Mouse (Mus musculus) adrenal gland, adult 8-10 months (tissue): Measurements from ENCODE around the gene Agap3. TPM values are rescaled to one million over a fixed set of nuclear protein-coding genes. Genes with fewer than 3 reads are reported as not detected.

ENCODE experiments used
- DNase-seq: peaks from one replicate; pipeline ENCODE4 v3.0.0; 2022
- total RNA-seq, 4 experiments: library from RNA; stranded (reverse); gene quantifications; 2 replicates each; pipeline ENCODE4 v1.2.4; 2022

The Agap3 gene
- total RNA-seq, 4 experiments from 2014 or later: 86.3 to 117 (median 102) TPM

- peak; percentile 85 for DNase-seq
These were observed 23.7 kb downstream of the Agap3 start for GRCm38 (mm10) chr5:24475476-24476241.

- no peak for DNase-seq
These were observed 25.9 kb downstream of the Agap3 start for GRCm38 (mm10) chr5:24477909-24478308.

DNA sequence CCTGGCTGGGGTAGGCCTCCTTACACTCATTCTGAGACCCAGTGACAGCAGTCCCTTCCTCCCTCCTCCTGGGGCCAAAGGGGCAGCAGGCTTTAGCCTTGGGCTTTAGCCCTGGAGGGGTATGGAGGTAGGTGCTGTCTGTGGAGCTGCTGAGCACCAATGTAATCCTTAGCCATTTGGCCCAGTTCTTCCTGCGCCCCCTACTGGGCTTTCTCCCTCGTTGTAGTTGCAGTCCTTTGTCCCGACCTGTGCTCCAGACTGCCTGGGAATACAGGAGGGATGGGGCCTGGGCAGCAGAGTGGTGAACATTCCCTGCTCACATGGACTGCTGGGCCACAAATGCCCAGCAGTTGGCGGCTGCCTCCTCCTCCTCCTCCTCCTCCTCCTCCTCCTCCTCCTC, 29.7 kb downstream of the Agap3 start:
- peak; percentile 42 for DNase-seq

- no peak for DNase-seq
These were observed 30.5 kb downstream of the Agap3 start for GRCm38 (mm10) chr5:24482247-24483079.

- DNase-seq: peak; percentile 42
These were observed 31.3 kb downstream of the Agap3 start for GRCm38 (mm10) chr5:24483326-24483725.

GRCm38 (mm10) chr5:24484963-24485362, 33.0 kb downstream of the Agap3 start:
- DNase-seq: no peak

- DNase-seq: peak; percentile 72
These were observed 34.1 kb downstream of the Agap3 start for GRCm38 (mm10) chr5:24486097-24486496.

DNA sequence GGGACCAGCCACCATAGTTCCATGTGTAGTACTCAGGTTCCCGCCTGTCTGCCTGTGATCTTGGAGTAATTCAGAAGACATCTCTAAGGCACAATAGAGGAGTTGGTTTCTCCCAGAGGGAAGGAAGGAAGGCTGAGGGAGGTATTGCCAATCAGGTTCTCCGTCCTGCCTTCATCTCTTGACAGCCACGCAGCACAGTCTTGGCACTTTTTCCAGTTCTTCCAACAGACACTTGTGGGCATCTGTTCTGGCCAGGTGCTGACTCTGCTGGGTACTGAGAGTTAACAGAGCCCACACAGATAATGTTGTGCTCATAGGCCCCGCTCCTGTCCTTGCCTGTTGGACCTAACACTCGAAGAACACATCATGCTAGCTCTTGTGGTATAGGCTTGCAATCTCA, 34.8 kb downstream of the Agap3 start:
- DNase-seq: no peak

GRCm38 (mm10) chr5:24490413-24490920, 38.5 kb downstream of the Agap3 start:
- DNase-seq: no peak

- DNase-seq: no peak
These were observed 40.7 kb downstream of the Agap3 start for GRCm38 (mm10) chr5:24492546-24493285.

DNA sequence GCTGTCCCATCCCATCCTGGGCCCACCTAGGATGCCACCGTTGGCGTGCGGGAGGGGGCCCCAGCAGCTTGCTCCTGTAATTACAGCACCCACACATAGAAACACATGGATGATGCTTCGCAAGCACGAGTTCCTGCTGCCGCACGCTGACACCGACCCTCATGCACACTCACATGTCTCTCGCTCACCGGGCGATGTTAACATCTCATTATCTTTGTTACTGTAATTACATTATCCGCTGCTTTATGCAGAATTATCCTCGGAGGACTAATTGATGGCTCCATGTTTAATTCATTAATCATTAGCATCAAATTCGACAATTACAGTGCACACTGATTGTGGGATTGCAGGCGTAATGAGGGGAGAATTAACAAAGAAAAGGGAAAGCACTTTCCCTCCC, 43.0 kb downstream of the Agap3 start:
- no peak for DNase-seq

GRCm38 (mm10) chr5:24496756-24497155, 44.8 kb downstream of the Agap3 start:
- no peak for DNase-seq

DNA sequence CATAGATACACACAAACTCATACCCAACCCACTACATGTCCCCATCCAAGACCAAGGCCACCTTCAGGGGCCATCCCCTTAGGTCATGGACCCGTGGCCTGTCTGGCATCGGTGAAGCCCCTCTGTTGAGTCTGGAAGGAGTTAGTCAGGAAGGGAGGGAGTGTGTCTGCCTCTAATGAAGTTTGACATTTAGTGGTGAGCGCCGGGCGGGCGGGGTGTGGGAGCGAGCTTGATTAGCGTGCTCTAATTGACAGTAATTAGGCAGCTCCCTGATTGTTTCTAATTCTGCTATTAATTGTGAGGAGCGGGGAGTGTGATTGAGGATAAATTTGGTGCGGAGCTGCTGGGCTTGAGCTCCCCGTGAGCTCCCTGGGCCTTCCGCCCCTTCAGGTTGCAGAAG, 45.5 kb downstream of the Agap3 start:
- DNase-seq: no peak

DNA sequence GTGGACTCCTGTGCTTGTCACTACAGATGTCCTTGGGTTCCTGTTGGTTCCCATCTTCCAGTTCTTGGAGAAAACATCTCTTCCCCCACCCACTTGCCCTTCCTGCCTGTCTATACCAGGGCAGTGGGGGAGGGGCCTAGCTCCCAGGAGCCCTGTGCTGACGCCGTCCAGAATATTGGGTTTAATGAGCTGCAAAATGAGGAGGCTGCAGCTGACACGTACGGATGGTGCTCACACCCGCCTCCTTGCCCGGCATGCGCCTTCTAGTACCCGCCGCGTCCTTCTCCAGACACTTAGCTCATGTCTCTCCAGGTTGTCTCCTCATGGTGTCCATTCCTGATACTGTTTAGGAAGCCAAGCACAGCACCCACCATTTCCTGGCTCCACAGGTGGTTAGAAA, 47.1 kb downstream of the Agap3 start:
- no peak for DNase-seq

GRCm38 (mm10) chr5:24500851-24501250, 48.9 kb downstream of the Agap3 start:
- DNase-seq: no peak

DNA sequence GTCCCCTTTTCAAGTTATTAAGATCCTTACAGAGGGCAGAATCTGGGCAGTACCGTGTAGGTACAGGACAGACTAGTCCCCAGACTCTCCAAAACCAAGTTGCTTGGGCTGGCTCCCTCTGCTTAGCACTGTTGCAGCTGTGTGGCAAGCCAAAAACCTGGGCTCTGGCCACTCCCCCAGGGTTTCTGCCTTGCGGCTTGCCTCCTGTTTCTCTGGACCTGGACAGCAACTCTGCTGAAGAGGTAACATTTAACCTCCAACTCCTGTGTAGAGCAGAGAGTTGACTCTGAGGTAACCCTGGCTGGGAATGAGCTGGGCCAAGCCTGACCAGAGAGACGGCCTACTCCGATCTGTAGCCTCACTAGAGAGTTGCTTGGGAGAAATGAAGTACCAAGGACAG, 50.8 kb downstream of the Agap3 start:
- no peak for DNase-seq

- no peak for DNase-seq
These were observed 53.5 kb downstream of the Agap3 start for GRCm38 (mm10) chr5:24505513-24505912.

- DNase-seq: no peak
These were observed 56.4 kb downstream of the Agap3 start for GRCm38 (mm10) chr5:24508406-24508805.

DNA sequence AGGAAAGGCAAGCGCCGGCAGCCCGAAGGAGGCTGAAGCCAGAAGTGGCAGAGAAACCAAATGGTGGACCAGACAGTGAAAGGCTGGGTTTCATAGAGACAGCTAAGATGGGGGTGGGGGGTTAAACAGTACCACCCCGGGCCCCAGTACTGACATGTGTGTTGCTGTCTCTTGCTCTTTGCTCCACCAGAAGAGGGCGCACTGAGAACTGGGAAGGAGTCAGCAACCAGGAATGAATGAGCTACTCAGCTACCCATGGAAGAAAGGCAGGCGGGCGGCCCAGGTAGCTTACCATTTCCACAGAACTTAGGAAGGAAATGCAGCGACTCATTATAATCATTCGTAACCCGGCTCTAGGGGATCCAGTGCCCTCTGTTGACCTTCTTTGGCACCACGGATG, 58.7 kb downstream of the Agap3 start:
- DNase-seq: peak; percentile 47

DNA sequence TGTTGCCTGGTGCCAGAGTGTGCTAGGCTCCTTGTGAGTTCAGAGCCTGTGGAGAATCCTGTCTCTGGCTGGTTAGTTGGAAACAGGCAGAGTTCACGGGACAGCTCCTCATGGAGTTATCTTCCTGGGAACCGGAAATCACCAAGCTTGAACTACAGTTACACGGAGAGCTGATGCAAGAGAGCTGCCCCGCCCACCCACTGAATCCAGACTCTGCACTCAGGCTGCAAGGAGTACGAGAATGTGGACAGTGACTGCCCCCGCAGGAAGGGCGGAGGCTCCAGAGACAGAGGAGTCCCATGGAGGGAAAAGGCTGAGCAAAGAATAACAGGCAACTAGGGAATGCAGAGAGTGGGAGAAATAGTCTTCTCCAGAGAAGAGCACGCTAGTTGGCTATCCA, 60.3 kb downstream of the Agap3 start:
- no peak for DNase-seq

DNA sequence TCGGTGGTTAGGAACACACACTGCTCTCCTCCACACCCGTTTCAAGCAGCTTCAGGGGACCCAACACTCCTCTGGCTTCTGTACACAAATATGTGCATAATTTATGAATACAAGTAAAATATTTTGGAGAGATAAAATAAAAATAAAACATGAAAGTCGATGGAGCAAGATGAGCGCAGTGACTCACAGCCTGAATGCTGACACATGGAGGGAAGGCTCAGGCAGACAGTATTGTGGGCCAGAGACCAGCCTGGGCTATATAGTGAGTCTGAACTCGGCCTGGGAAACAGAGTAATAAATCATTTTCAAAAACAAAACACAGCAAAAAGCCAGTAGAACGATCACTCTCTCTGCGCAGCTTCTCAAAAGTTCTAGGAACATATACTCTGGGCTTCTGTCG, 69.4 kb downstream of the Agap3 start:
- no peak for DNase-seq

DNA sequence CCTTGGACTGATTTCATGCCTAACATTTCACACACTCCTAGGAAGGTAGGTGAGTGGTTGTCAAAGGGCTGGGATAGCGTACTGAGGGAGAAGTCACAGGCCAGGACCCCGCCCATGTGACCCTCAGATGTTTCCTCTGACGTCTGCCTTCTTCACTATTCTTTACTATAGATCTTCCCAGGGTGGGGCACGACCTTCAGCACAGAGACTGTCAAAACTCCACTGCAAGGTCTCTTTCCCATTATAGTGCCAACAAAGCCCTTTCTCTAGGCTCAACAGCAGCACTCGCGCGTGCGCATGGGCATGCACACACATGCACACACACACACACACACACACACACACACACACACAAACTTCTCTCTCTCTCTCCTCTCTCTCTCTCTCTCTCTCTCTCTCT, 71.8 kb downstream of the Agap3 start:
- DNase-seq: no peak

GRCm38 (mm10) chr5:24524522-24524921, 72.5 kb downstream of the Agap3 start:
- DNase-seq: no peak
